Mouse (Mus musculus): ENCODE measurements around the gene Psme4. TPM values are rescaled to one million over a fixed set of nuclear protein-coding genes. Genes with fewer than 3 reads are reported as not detected.
A peak's percentile ranks its signal among the peaks of the same experiment; 100 is the strongest.
"Not testable (repeated sequence)": the region's sequence is repeated elsewhere in the genome, so short reads cannot be mapped to it uniquely, and the experiment has no call there.

The Psme4 gene
- total RNA-seq (2014; fragmentation: Nextera tagmentation) (36.4 and 46.1 TPM in 2 replicates), total RNA-seq (2017) (51.5 and 51.8 TPM in 2 replicates)

DNA sequence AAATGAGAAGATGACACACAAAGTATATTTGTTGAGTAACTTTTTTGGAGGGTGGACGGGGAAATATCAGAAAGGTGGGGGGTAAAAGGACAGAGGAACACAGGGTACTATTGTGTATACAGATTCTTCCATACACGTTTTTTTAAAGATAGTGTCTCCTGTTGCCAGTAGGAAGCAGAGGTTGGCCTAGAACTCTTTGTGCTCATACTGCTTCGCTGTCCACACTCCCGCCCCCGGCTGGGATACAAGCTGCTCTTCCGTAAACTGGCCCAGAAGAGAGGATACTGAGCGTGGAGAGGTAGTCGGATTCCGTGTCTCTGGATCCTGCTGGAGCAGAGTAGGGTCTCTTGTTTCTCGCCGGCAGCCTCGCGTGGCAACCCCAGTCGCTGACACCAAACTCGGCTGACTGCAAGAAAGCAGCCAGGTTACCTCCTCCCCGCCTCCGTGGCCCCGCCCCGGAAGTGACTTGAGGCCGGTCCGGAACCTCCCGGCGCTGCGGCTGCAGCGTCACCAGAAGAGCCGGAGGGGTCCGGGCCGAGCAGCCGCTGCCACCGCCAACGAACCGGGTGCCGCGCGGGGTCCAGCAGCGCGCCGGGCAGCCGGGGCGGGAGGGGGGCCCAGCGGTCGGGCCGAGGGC lies at the start of gene Psme4:
Psme4 (plus strand) TSS at position 460 of the 637 bp plus-strand sequence.
- ATAC-seq (replicated peaks; ENCODE audit: poor library complexity, severe bottlenecking) = peak; percentile 89

DNA sequence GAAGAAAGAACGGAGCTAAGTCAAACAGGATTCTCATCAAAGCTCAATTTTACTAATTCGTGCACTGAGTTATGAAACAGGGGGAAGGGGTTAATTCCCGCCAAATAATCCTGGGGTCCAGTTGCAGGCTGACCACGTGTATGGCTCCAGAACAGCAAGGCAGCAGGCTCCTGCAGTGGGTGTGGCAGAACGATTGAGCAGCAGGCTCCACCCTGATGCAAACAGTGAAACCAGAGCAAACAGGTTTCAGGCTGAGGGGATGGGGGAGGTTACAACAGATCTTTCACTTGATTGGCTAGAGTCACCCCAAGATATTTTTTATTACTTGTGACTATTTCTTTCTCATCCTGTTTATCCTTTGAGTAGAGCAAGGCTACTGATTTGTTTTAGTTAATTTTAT lies 48.1 kb upstream of the Psme4 start:
- ATAC-seq (replicated peaks; ENCODE audit: poor library complexity, severe bottlenecking) = no peak

DNA sequence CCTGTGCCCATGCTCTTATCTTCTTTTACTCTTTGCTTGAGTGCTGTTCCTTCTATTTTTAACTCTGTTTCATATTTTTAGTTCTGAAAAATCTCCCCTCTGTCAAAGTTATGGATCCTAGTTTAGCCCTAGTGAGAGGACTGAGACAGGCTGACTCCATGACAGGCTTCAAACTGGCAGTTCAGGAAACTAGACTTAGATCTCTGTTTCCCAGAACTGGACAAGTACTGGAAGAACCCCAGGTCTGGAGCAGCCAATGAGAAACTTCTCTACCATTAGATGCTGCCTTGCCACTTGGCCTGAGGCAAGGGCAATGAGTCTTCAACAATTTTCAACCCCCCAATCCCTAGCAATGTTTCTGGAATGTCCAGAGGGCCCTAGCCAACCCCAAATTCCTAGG lies 40.8 kb upstream of the Psme4 start:
- ATAC-seq (replicated peaks; ENCODE audit: poor library complexity, severe bottlenecking) = no peak

DNA sequence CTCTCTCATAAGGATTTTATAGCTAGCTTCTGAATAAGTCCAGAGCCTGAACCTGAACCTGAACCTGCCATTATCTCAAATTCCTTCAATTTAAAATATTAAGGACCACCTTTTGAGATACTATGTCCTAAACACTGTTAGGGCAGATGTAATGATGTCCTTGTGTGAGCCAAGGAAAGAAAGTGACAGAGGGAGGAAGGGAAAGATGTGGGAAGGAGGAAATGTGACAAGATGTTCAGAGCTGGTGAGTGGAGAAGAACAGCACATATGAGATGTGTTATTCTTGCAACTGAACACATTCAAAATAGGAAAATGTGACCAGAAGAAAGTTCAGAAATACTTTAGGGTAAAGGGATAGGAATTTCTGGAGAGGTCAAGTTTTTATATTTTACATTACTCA lies 38.1 kb upstream of the Psme4 start:
- ATAC-seq (replicated peaks; ENCODE audit: poor library complexity, severe bottlenecking) = no peak

DNA sequence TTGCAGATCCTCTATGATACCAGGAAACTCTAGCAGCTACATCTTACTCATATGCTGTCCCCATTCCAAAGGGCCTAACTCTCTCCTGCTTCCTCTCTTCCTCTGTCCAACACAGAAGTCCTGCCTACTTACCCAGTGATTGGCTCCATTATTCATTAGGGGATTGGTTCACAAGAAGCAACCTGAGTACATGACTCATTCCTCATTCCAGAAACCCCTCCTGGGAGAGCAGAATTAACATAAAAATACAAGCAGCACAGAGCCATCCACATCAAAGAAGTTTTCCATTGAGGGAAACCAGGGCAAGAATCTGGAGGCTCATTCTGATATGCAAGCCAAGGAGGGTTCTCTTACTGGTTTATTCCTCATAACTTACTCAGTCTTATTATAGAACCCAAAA lies 27.5 kb upstream of the Psme4 start:
- no peak for ATAC-seq (replicated peaks; ENCODE audit: poor library complexity, severe bottlenecking)

DNA sequence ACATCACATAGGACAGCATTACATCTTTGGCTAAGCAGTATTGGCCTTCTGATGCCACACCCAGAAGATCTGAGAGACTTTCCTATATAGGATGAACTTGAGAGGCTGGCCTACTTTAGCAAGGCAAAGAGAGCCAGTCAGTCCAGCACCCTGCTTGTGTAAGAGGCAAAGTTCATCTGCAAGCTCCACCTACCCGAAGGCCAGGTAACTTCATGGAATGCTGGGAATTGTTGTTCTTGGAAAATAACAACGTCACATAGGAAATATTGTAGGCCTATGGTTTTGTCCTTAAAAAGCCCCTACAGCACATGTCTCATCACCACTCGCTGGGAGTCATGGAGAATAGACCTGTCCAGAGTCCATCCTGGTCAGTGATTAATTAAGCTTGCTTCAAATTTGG lies 22.6 kb upstream of the Psme4 start:
- ATAC-seq (replicated peaks; ENCODE audit: poor library complexity, severe bottlenecking) = no peak

DNA sequence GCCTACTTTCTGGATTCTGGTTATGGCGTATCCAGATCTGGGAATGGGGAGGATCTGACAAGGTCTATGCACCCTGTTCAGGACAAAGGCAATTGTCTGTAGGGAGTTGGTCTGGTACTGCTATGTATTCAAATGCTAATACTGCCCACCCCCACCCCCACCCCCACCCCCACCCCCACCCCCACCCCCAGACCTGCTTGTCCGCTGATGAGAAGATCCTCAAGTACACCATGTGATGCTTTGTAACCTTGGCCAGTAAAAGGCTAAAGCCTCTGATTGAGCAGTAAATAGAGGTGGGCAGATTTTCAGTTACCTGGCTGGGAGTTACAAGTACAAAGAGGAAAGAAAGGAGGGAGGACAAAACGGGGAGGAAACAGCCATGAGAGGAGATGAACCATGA lies 21.9 kb upstream of the Psme4 start:
- no peak for ATAC-seq (replicated peaks; ENCODE audit: poor library complexity, severe bottlenecking)

DNA sequence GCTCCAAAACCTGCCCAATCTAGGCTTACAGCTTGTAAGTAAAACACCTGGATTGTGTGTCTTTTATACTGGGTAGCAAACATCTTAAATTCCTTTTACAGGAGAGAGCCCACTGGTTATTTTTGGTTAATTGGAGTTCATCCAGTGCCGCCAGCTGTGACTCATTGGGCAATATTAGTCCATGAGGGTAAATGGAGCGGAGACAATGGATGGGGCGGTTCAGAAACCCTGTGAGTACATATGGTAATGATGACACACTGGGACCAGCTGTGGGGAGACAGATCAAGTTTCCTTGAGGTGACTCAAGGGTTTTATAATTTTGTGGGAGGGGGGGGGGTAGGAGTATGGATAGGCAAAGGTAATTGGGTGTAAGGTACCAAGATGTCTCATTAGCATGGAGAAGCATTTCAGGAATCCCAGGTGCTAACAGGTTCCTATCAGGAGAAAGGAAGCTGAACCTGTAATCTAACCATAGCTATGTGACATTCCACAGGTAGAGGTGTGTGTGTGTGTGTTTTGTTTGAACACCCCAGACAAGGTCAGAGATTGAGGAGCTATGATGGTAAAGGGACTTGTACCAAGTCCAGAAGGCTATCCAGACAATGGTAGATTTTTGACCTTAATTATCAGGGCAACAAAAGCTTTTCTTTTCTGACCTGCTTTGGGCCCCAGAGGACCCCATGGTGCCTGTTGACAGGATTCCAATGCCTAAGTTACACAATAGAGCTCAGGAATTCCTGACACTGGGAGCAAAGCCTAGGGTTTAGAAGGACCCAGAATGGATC lies 21.3 kb upstream of the Psme4 start:
- ATAC-seq (replicated peaks; ENCODE audit: poor library complexity, severe bottlenecking) = no peak

DNA sequence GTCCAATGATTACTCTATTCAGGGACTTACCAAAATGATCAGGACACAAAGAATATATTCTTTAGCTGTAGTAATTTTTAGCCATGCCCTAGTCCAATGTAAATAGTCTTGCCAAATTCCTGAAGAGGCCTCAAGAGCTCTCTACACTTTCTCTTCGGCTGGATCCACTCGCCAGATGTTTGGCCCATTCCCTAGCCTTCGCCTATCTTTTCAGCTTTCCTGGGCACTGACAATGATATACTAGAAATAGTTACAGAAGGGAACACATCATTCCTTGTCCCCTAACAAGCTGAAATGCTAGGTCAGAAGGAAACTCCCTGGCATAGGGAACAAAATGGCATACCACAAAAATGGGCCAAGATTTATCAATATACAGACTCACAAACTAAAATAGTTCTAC lies 18.6 kb upstream of the Psme4 start:
- no peak for ATAC-seq (replicated peaks; ENCODE audit: poor library complexity, severe bottlenecking)

DNA sequence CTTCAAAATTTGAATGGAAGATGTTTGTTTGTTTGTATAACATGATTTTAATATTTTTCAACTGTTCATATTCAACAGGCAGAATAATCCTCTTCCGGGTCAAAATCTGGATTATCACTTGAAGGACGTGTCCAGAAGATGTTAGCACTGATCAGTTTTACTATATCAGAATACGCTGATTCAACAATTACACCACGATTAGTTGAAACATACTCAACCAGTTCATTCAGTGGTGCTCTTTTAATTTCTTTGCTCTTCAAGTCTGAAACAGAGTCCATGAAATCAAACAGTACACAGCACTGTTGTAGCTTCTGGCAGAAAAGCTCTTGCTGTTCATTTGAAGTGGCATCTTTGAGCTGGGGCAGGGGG lies 17.1 kb upstream of the Psme4 start:
- ATAC-seq (replicated peaks; ENCODE audit: poor library complexity, severe bottlenecking) = not testable (repeated sequence)

DNA sequence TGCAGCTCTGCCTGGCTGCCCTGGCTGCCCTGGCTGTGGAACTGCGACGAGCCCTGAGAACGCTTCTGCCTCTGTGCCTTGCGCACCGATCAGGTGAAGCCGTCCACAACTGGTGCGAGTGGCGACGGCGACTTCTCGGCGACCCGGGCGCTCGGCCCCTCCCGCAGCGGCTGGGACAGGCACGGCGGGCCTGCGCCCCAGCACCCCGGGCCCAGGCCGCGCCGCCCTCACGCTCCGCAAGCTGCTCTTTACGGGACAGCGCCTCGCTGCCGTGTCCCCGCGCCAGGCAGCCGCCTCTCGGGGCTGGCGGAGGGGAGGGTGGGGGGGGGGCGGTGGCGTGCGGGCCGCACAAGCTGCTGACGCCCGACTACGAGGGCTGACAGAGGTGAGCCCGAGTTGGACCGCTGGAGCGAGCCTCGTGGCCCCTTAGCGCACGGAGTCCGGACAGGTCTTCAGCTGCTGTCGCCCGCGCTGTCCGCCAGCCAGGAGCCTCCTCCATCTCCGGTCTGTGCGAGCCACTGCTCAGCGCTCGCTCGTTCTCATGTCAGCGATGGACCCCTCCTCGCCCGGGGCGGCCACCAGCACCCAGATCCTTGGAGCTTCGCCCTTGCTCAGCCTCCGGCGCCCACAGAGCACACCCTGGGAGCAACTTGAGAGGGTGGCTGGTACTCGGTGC lies 16.5 kb upstream of the Psme4 start:
- peak; percentile 77 for ATAC-seq (replicated peaks; ENCODE audit: poor library complexity, severe bottlenecking)

DNA sequence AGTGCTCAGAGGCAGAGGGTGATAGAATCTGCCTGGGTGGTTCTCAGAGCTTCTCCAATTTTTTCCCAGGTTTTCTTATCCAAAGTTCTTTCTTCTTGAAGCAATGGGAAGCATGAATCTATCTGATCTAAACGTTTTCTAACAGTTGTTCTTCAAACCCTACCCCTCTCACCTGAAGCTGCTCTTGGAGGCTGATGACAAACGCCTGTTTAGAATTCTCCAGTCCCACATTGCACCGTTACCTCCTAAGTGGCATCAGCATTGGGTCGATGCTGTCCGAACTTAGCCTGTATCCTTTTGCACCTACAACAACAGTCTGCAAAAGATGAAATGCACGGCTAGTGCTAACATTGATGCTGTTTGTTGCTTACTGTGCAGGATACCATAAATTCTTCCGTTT lies 10.1 kb upstream of the Psme4 start:
- no peak for ATAC-seq (replicated peaks; ENCODE audit: poor library complexity, severe bottlenecking)

DNA sequence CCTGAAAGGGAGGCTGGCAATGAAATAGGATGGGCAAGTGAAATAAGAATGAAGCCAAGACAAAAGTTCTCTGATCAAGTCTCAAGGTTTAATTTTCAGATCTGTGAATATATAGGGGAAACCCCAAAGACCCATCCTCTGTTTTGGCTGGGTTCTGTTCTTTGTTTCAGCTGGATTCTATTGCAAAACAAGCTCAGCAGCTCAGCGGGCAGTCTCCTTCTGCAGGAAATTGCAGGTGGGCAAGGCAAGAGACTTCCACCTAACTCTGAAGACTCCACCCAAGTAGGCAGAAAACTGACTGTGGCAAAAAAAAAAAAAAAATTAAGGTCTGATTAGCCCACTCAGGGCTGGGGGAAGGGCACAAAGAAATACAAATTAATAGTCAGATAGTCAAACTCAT lies 9.6 kb upstream of the Psme4 start:
- ATAC-seq (replicated peaks; ENCODE audit: poor library complexity, severe bottlenecking) = no peak

DNA sequence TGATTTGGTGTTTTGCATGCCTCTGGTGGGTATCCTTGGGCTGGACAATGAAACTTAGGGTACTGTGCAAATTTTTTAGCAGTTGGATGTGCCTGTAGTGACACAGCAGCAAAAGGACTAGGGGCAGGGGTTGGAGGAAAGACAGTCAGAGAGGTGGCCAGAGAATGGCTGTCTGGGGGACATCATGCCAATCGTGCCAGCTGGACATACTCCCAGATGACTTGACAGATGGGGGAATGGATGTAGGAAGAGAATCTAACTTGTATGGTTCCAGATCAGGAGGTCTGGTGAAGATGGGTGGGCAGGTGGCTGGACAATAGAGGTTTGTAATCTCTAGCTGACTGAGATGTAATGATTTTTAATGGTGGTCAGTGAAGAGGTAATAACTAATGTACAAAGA lies 6.5 kb upstream of the Psme4 start:
- ATAC-seq (replicated peaks; ENCODE audit: poor library complexity, severe bottlenecking) = no peak

DNA sequence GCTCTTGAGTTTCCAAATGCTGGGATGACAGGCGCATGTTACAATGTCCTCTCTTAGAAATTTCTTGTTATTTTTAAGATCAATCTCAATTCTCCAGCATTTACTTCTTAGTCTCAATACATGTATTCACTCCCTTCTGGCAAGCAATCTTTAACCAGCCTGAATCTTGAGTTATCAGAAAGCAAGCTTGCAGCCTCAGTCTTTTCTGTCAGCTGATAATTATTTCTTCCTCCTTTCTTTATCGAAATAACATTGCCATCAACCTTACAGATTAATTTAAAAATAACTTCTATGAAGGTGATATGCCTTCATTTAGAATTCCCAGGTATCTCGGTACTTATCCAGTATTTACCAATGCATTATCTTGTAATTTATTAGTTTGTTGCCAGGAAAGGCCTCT lies 709 bp upstream of the Psme4 start:
- ATAC-seq (replicated peaks; ENCODE audit: poor library complexity, severe bottlenecking) = no peak

DNA sequence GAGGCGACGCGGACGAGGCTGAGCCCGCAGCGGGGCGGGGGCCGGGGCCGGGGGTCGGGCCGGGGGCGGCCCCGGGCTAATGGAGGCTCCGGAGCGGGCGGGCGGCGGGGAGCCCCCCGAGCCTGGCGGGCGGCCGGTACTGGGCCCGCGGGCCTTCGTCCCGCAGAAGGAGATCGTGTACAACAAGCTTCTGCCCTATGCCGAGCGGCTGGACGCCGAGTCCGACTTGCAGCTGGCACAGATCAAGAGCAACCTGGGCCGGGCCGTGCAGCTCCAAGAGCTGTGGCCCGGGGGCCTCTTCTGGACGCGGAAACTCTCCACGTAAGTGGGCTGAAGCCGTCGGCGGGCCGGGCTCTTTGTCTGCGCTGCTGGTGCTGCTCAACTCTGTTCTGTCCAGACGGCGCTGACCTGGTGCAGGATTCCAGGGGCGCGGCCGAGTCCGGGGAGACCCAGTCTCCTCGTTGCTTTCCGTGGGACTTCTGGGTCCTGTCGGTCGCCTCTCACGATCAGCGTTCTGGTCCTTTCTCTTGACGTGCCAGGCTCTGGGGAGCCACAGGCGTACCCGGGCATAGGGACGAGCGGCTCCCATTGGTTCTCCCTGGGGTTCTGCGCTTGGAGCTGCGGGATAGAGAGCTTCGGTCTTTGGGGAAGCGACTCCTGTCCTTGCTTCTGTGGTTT lies 517 bp downstream of the Psme4 start:
- ATAC-seq (replicated peaks; ENCODE audit: poor library complexity, severe bottlenecking) = peak; percentile 73

DNA sequence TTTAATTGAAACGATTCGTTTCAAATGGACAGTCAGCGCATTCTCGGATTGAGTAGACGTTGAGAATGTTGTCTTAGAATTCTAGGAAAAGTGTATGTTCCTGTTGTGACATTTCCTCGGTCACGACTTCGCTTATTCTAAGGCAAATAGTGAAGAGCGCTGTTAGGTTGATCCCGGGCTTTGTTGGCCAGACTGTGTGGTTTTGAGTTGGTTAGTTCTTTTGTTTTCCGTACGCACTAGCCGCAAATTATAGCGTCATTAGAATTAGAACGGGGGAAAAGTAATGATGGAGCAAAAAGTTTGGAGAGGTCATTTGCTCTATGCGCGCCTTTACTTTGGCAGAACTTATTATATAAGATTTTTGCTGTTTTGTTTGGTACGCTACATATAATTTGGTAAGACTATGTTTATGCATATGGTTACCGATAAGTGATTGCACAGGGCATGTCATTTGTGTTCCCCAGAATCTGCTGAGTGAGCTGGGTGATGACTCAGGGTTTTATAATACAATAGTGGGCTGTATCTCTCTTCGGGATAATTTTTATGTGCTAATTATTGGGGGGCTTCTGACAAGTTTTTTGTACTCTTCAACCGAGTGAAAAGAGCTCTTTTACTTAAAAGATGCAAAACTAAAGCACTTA lies 1.4 kb downstream of the Psme4 start:
- peak; percentile 13; the same call in 1 of the 2 replicates for ATAC-seq (replicated peaks; ENCODE audit: poor library complexity, severe bottlenecking)

DNA sequence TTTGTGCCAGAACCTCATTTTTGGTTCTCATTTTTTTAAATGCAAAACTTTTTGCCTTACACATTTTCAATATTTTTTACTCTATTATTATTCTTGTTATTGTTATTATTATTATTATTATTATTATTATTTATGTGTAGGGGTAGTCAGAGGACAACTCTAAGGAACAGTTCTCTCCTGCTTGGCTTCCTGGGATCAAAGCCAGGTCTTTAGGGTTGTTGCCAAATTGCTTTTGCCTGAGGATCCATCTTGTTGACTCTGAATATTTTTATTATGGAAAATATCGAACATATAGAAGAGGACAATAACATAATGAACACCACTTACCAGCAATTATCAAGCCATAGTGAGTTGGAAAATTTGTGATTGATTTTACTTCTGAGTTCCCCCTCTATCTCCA lies 3.1 kb downstream of the Psme4 start:
- no peak for ATAC-seq (replicated peaks; ENCODE audit: poor library complexity, severe bottlenecking)

DNA sequence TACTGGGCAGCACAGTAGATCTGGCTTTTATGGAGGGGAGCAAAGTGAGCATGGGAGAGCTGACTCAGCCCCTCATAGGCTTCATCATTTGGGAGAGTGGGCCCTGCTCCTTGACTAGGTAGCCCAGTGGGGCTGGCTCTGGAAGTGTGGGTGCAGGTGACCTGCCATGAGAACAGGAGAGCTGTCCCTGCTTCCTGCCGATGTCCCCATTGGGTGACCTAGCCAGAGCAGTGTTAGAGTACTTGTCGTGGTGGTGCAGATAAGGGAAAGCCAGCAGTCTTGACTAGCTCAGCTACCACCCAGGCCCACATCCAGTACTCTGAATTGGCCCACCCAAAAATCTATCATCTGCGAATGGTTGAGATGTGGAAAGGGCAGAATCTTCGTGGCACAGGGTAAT lies 6.0 kb downstream of the Psme4 start:
- no peak for ATAC-seq (replicated peaks; ENCODE audit: poor library complexity, severe bottlenecking)

DNA sequence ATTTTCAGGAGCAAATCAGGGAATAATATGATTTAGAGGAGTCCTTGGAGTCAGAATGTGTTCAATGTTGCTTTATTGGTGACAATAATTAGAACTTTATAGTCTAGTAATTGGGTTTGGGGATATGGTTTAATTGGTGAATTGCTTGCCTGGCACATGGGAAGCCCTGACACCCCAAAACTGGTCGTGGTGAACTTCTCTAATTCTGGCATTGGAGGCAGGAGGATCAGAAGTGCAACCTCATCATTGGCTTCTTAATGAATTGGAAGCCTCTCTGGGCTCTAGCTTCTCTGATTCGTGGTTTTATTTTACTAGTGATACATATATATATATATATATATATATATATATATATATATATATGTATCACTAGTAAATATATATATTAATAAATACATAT lies 9.4 kb downstream of the Psme4 start:
- no peak for ATAC-seq (replicated peaks; ENCODE audit: poor library complexity, severe bottlenecking)

DNA sequence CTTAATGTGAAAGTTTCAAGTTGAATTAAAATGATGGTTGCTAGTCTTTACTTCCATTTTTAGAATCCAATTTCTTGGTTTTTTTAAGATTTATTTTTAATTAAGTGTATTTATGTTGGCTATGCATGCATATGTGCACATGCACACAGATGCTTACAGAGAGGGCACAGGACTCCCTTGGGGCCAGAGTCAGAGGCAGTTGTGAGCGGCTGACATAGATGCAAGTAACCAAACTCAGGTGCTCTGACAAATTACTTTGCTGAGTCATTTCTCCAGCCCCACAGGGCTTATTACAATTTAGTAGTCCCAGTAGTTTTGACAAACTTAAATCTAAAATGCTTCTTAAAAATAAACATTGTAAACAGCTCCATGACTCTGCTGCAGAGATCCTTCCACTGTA lies 10.1 kb downstream of the Psme4 start:
- ATAC-seq (replicated peaks; ENCODE audit: poor library complexity, severe bottlenecking) = no peak

All from granulocyte monocyte progenitor cell, adult 5-6 weeks (primary cell).